9 mouse cellular contexts compared by ENCODE assay signal in genomic region chr13:37451471-37451870, GRCm38 (mm10).
DNase-seq lines count a peak whose midpoint lies in the region; ATAC-seq lines count a peak whose summit lies in the region.
"Had no signal": no experiment of that assay in that cellular context is flagged by ENCODE, and none has a peak within 500 bp of the region (broad histone marks: within the 10 kb centered on the region; RNA-seq: fewer than 3 reads in every experiment).

No protein-coding gene starts in this region.

- 48% methylated on average over 3 of the region's 3 CpGs for WGBS in midbrain, embryonic 13.5 days

- peaks cover 8% of the 10 kb centered on the region; the same call in 1 of the 2 replicates for H3K9me3 ChIP-seq in midbrain, embryonic 13.5 days
- H3K9me3 ChIP-seq: neural tube, embryonic 13.5 days had no signal

- no peak overlapping the region for H3K9ac ChIP-seq in midbrain, embryonic 13.5 days (replicated peaks)

- H3K4me3 ChIP-seq in midbrain, embryonic 13.5 days (replicated peaks), result no peak overlapping the region

- DNase-seq in kidney, adult 11 months, result peak; percentile 45
- DNase-seq in kidney, adult 18-20 months, result no peak
- DNase-seq in MN1 (ENCODE audit: low spot score), result peak; percentile 24
- DNase-seq in heart, postnatal 4 days, result peak; percentile 47
- DNase-seq in cerebellum, adult 9-11 months, result no peak
- no peak for DNase-seq in cerebellum, postnatal 10 days

- H3K36me3 ChIP-seq in midbrain, embryonic 13.5 days, result no peaks in the 10 kb centered on the region
- H3K36me3 ChIP-seq: neural tube, embryonic 13.5 days had no signal

- no peak overlapping the region for H3K4me2 ChIP-seq in midbrain, embryonic 13.5 days (replicated peaks)

- H3K27ac ChIP-seq in midbrain, embryonic 13.5 days, result no peak overlapping the region
- H3K27ac ChIP-seq: neural tube, embryonic 13.5 days had no signal

- H3K27me3 ChIP-seq in midbrain, embryonic 13.5 days, result peaks cover 21% of the 10 kb centered on the region

- peak; percentile 81 for ATAC-seq in megakaryocyte, adult 5-6 weeks (ENCODE audit: poor library complexity, severe bottlenecking)
- ATAC-seq in midbrain, embryonic 13.5 days, result no peak

- peaks cover 16% of the 10 kb centered on the region for H3K4me1 ChIP-seq in midbrain, embryonic 13.5 days (replicated peaks)

Comparison
In these comparisons a context has a peak if more than half of its experiments do, and no peak if none do; other contexts are left out.
1. DNase-seq: peak in kidney, adult 11 months (single experiment), MN1 (single experiment) and heart, postnatal 4 days (single experiment); none in kidney, adult 18-20 months (single experiment), cerebellum, adult 9-11 months (single experiment) and cerebellum, postnatal 10 days (0 of 2).